Mouse (Mus musculus) CH12.LX (cell line): Measurements from ENCODE around the gene Lrrd1. TPM values are rescaled to one million over a fixed set of nuclear protein-coding genes. Genes with fewer than 3 reads are reported as not detected.
"Not testable (repeated sequence)": the region's sequence is repeated elsewhere in the genome, so short reads cannot be mapped to it uniquely, and the experiment has no call there.

Source experiments
- DNase-seq: peaks from one replicate; pipeline ENCODE4 v3.0.0-alpha.2; 2013; ENCODE audit errors: extremely low read depth
- H3K27ac ChIP-seq: 2 replicates; pipeline ENCODE4 v1.5.1; 2012; ENCODE audit warnings: low read depth, mild to moderate bottlenecking, control low read depth, moderate library complexity; ENCODE audit not compliant: insufficient read depth
- H3K27me3 ChIP-seq: replicated peaks from 2 replicates; pipeline ENCODE3; 2012; ENCODE audit warnings: inconsistent platforms
- H3K36me3 ChIP-seq, 2 experiments: replicated peaks in 1 of 2; 2 replicates each; pipeline versions ENCODE3 to v1.6.1; 2012; ENCODE audit warnings: inconsistent platforms in 1 of 2, low read length in 1 of 2, mild to moderate bottlenecking in 1 of 2, mixed read lengths in 1 of 2, moderate library complexity in 1 of 2; ENCODE audit not compliant: control insufficient read depth in 1 of 2, insufficient read depth in 1 of 2
- H3K4me1 ChIP-seq, 2 experiments: 2 replicates each; pipeline ENCODE4 v1.6.1; 2012; ENCODE audit warnings: inconsistent platforms in 1 of 2, moderate library complexity in 1 of 2; ENCODE audit not compliant: insufficient read depth in 2 of 2, control insufficient read depth in 1 of 2
- H3K4me2 ChIP-seq: 2 replicates; pipeline ENCODE4 v1.6.1; 2012; ENCODE audit warnings: low read depth, mild to moderate bottlenecking, control low read depth; ENCODE audit not compliant: poor library complexity, insufficient read depth, severe bottlenecking
- H3K4me3 ChIP-seq, 3 experiments: fragments of 150-350 bp in 1 of 3; sonication (generic) in 1 of 3; replicated peaks in 1 of 3; 2 replicates each; pipeline versions ENCODE3 to v1.5.1; 2011 to 2012; ENCODE audit warnings: low read depth in 2 of 3, low read length in 2 of 3, mild to moderate bottlenecking in 2 of 3, moderate library complexity in 2 of 3, control low read depth in 1 of 3, improper control_type of control experiment in 1 of 3, inconsistent platforms in 1 of 3, mixed read lengths in 1 of 3; ENCODE audit not compliant: poor library complexity in 1 of 3
- H3K79me2 ChIP-seq: replicated peaks from 2 replicates; pipeline ENCODE4 v1.6.1; 2012; ENCODE audit warnings: mild to moderate bottlenecking, moderate library complexity; ENCODE audit not compliant: control insufficient read depth, poor library complexity, insufficient read depth, severe bottlenecking; ENCODE audit errors: extremely low read depth
- H3K9ac ChIP-seq: 2 replicates; pipeline ENCODE4 v1.6.1; 2012; ENCODE audit warnings: low read depth, mild to moderate bottlenecking, control low read depth, moderate library complexity; ENCODE audit not compliant: insufficient read depth
- H3K9me3 ChIP-seq: replicated peaks from 2 replicates; pipeline ENCODE3; 2012; ENCODE audit warnings: low read length, inconsistent platforms, mixed read lengths
- BHLHE40 ChIP-seq: IDR thresholded peaks from 2 replicates; pipeline ENCODE4 v1.6.1; 2011; ENCODE audit warnings: mild to moderate bottlenecking, low read depth, low read length, improper control_type of control experiment
- CHD1 ChIP-seq: IDR thresholded peaks from 2 replicates; pipeline ENCODE4 v1.6.1; 2012; ENCODE audit warnings: low read depth, low read length, improper control_type of control experiment, inconsistent platforms
- CTCF ChIP-seq, 2 experiments: IDR thresholded peaks in 1 of 2; conservative IDR thresholded peaks in 1 of 2; 2 replicates each; pipeline ENCODE4 v1.5.1; 2011 to 2012; ENCODE audit warnings: low read depth in 2 of 2, low read length in 2 of 2, improper control_type of control experiment in 1 of 2, inconsistent platforms in 1 of 2, mild to moderate bottlenecking in 1 of 2, moderate library complexity in 1 of 2
- E2F4 ChIP-seq: IDR thresholded peaks from 2 replicates; pipeline ENCODE4 v1.6.1; 2011; ENCODE audit warnings: low read depth, low read length, improper control_type of control experiment; ENCODE audit not compliant: insufficient replicate concordance
- ELF1 ChIP-seq: IDR thresholded peaks from 2 replicates; pipeline ENCODE4 v1.6.1; 2014; ENCODE audit warnings: low read depth, mild to moderate bottlenecking, inconsistent platforms, low read length, improper control_type of control experiment
- EP300 ChIP-seq: IDR thresholded peaks from 2 replicates; pipeline ENCODE4 v1.6.1; 2011; ENCODE audit warnings: low read length, improper control_type of control experiment
- ETS1 ChIP-seq: conservative IDR thresholded peaks from 2 replicates; pipeline ENCODE4 v1.6.1; 2012; ENCODE audit warnings: low read depth, mild to moderate bottlenecking, inconsistent platforms, low read length, improper control_type of control experiment, moderate library complexity
- GABPA ChIP-seq: IDR thresholded peaks from 2 replicates; pipeline ENCODE4 v1.6.1; 2012; ENCODE audit warnings: low read depth, low read length, improper control_type of control experiment, inconsistent platforms; ENCODE audit not compliant: insufficient replicate concordance
- KAT2A ChIP-seq: IDR thresholded peaks from 2 replicates; pipeline ENCODE4 v1.6.1; 2012; ENCODE audit warnings: low read length, improper control_type of control experiment, inconsistent platforms; ENCODE audit not compliant: insufficient replicate concordance
- MYC ChIP-seq: IDR thresholded peaks from 2 replicates; pipeline ENCODE4 v1.6.1; 2011; ENCODE audit warnings: low read depth, mild to moderate bottlenecking, improper control_type of control experiment, low read length
- SMC3 ChIP-seq: IDR thresholded peaks from 2 replicates; pipeline ENCODE4 v1.6.1; 2011; ENCODE audit warnings: low read depth, low read length, improper control_type of control experiment
- TBP ChIP-seq: conservative IDR thresholded peaks from 2 replicates; pipeline ENCODE4 v1.6.1; 2011; ENCODE audit warnings: low read depth, low read length, improper control_type of control experiment
- UBTF ChIP-seq: IDR thresholded peaks from 2 replicates; pipeline ENCODE4 v1.6.1; 2012; ENCODE audit warnings: low read depth, mild to moderate bottlenecking, inconsistent platforms, low read length, improper control_type of control experiment, moderate library complexity
- ZC3H11A ChIP-seq: IDR thresholded peaks from 2 replicates; pipeline ENCODE4 v1.6.1; 2012; ENCODE audit warnings: low read depth, mild to moderate bottlenecking, inconsistent platforms, low read length, improper control_type of control experiment
- ZKSCAN1 ChIP-seq: IDR thresholded peaks from 2 replicates; pipeline ENCODE4 v1.6.1; 2012; ENCODE audit warnings: low read depth, inconsistent platforms, low read length, improper control_type of control experiment, borderline replicate concordance
- ZNF384 ChIP-seq: IDR thresholded peaks from 2 replicates; pipeline ENCODE4 v1.6.1; 2012; ENCODE audit warnings: low read depth, low read length, improper control_type of control experiment, inconsistent platforms
- dilution Hi-C: fragments of 300-500 bp; cut with MboI; formaldehyde crosslinking; loops from 2 replicates; pipeline ENCODE4 v1.14.3; 2020; ENCODE audit warnings: low sequenced_read_pairs; ENCODE audit not compliant: extremely low pct_unique_long_range_greater_than_20kb, extremely low pct_ligation_motif_present
- in situ Hi-C: fragments of 300-500 bp; cut with MboI; formaldehyde crosslinking; loops from 3 replicates; pipeline ENCODE4 v1.14.3; 2019; ENCODE audit warnings: low sequenced_read_pairs, low pct_ligation_motif_present, low pct_unique_long_range_greater_than_20kb, mixed read lengths
- polyA plus RNA-seq: library from polyadenylated mRNA; unstranded; fragments of >175 nt; gene quantifications from 2 replicates; pipeline ENCODE4 v1.2.1, GENCODE M21; 2012; ENCODE audit warnings: low read depth; ENCODE audit not compliant: insufficient read length
- total RNA-seq, 2 experiments: library from RNA; depleted of rRNA; stranded (reverse); fragments of 300-350 nt in 1 of 2; fragments of >200 nt in 1 of 2; gene quantifications; 2 replicates each; pipeline ENCODE4 v1.2.3; 2012 to 2014

Lrrd1 gene
- total RNA-seq (2012; rRNA removed), result not detected in 2 replicates
- total RNA-seq (2014; rRNA removed), result not detected in 2 replicates
- not detected in 2 replicates for polyA plus RNA-seq

GRCm38 (mm10) chr5:3845026-3845425 is at the start of gene Lrrd1:
Lrrd1 (plus strand) TSS chr5:3845173.
- dilution Hi-C loops, result no loop called here

GRCm38 (mm10) chr5:3797101-3797500 is 47.9 kb upstream of the Lrrd1 start:
- H3K27me3 ChIP-seq, dilution Hi-C loops, H3K9me3 ChIP-seq, H3K27ac ChIP-seq, DNase-seq, H3K4me2 ChIP-seq, H3K4me3 ChIP-seq, H3K9ac ChIP-seq, in situ Hi-C loops: not testable (repeated sequence)
- Histone ChIP-seq H3K36me3 (peaks cover 0 to 23% of the 10 kb centered on the region in 2 experiments), H3K79me2 (peaks cover 27% of the 10 kb centered on the region), H3K4me1 (peaks cover 0 to 31% of the 10 kb centered on the region in 2 experiments; a peak in 2 of 4 replicates)

More at GRCm38 (mm10) chr5:3845026-3845425, at the start of gene Lrrd1:
- no peaks in the 10 kb centered on the region for H3K27me3 ChIP-seq
- no peak within 1 kb of the TSS for H3K27ac ChIP-seq
- no peaks in the 10 kb centered on the region for H3K79me2 ChIP-seq
- TF ChIP-seq ZKSCAN1 (no peak), GABPA (no peak), ZNF384 (no peak), SMC3 (no peak), KAT2A (no peak), ELF1 (no peak), ZC3H11A (no peak), CTCF (conservative IDR thresholded peaks at IDR 0.05 in 1 of 2, IDR thresholded peaks at IDR 0.05 in 1 of 2; ENCODE audit: low read depth in 2 of 2, low read length in 2 of 2) (no peak), BHLHE40 (no peak), EP300 (no peak), MYC (no peak), CHD1 (no peak), UBTF (no peak), E2F4 (no peak), TBP (no peak), ETS1 (no peak)
- H3K9ac ChIP-seq, result no peak within 1 kb of the TSS
- H3K36me3 ChIP-seq, result peaks cover 6 to 25% of the 10 kb centered on the region in 2 experiments
- H3K4me2 ChIP-seq, result no peak within 1 kb of the TSS
- H3K4me3 ChIP-seq, result no peak within 1 kb of the TSS
- in situ Hi-C loops, result no loop called here
- no peaks in the 10 kb centered on the region for H3K4me1 ChIP-seq
- H3K9me3 ChIP-seq, result no peaks in the 10 kb centered on the region
- no peak for DNase-seq

- H3K9me3 ChIP-seq, in situ Hi-C loops, H3K4me2 ChIP-seq, dilution Hi-C loops, H3K27me3 ChIP-seq, DNase-seq, H3K4me3 ChIP-seq, H3K9ac ChIP-seq, H3K27ac ChIP-seq: not testable (repeated sequence)
- Histone ChIP-seq H3K79me2 (peaks cover 31% of the 10 kb centered on the region), H3K36me3 (peaks cover 0 to 19% of the 10 kb centered on the region in 2 experiments), H3K4me1 (peaks cover 0 to 31% of the 10 kb centered on the region in 2 experiments; a peak in 2 of 4 replicates)
These were observed 46.3 kb upstream of the Lrrd1 start for GRCm38 (mm10) chr5:3798656-3799055.
